Mouse (Mus musculus) ES-Bruce4 (cell line): ENCODE results near the gene Vat1l.

Experiments used
- CTCF ChIP-seq: IDR thresholded peaks from one replicate; pipeline ENCODE4 v1.8.1; 2011; ENCODE audit warnings: low read depth, low read length
- EP300 ChIP-seq: IDR thresholded peaks from 2 replicates; pipeline ENCODE4 v1.6.1; 2011; ENCODE audit warnings: low read depth, low read length; ENCODE audit not compliant: insufficient read depth
- POLR2A ChIP-seq: IDR thresholded peaks from one replicate; pipeline ENCODE4 v1.8.1; 2011; ENCODE audit warnings: low read length; ENCODE audit not compliant: insufficient read depth

DNA sequence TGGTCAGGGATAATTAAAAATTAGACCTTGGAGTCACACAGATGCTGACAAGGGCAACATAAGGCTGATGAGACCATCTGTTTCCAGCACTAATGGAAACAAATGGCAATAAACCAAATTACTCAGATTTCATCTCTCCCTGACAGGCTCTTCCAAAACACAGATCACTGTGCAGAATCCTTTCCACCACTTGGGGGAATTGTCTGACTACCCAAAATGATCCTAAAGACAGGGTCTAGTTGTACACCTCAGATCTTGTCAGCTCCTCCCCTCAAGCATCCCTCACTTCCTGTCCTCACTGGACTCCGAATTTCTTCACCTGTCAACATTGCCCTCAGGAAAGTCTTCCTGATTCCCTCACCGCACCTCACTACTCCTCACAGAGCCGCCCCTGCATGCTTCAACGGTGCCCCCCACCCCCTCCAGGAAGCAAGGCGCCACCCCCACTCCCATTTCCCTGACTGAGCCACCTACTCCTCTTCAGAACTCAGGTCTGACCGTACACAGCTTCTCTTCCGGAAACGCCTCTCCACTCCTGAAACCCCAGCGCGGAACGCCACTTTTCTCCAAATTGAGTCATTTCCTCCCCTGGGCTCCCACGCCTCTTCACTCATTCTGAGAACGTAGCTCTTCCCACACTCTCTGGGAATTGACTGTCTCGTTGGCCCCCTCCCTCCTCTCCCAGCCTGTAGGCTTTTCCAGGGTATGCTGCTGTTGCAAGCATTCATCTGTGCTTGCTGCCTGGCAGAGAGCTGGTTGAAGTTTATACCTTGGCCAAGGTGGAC is 146.4 kb downstream of the Vat1l start:
- TF ChIP-seq CTCF (no peak), POLR2A (no peak), EP300 (no peak)
